Mouse (Mus musculus) kidney, adult 2 months (tissue): ENCODE measurements around the gene Gpc6.

Experiments used
- CTCF ChIP-seq: fragments of 200-500 bp; conservative IDR thresholded peaks from 2 replicates; pipeline ENCODE4 v1.5.1; 2011; ENCODE audit warnings: low read depth, mild to moderate bottlenecking, control low read depth, low read length, moderate library complexity, mixed read lengths; ENCODE audit not compliant: insufficient read depth, insufficient read length
- POLR2A ChIP-seq: fragments of 200-500 bp; IDR thresholded peaks from one replicate; pipeline ENCODE4 v1.6.1; 2011; ENCODE audit warnings: low read depth, low read length, control low read depth

DNA sequence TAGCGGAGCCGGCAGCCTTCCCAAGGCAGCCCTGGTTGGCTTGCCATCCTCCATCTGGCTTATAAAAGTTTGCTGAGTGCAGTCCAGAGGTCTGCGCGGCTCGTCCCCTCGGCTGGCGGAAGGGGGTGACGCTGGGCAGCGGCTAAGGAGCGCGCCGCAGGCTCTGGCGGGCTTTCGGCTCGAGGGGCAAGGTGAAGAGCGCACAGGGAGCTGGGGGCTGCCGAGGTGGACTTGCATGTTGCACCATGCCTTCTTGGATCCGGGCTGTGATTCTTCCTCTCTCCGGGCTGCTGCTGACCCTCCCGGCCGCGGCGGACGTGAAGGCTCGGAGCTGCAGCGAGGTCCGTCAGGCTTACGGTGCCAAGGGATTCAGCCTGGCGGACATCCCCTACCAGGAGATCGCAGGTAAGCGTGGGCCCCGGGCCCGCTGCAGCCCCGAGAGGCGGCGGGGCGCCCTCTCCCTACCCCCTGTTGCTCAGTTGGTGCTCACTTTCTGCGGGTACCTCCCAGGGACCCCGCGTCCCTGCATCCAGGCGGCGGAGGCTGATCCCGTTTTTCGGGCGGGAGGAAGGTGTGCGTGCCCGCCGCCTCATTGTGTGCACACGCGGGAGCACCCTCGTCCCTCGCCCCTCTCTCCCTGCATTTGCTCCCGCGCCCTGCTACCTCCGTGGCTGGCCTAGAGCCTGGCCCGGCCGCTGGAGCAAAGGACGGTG lies 732 bp downstream of the Gpc6 start:
- no peak for TF ChIP-seq POLR2A
- TF ChIP-seq CTCF: no peak
